Mouse (Mus musculus) embryonic facial prominence, embryonic 14.5 days (tissue): Measurements from ENCODE around the gene Aox1. TPM values are rescaled to one million over a fixed set of nuclear protein-coding genes. Genes with fewer than 3 reads are reported as not detected.
A peak's percentile ranks its signal among the peaks of the same experiment; 100 is the strongest.

Experiments used
- ATAC-seq: fragments of 200-750 bp; cut with Nextera tagmentation; 2 replicates; pipeline ENCODE4 v1.8.0; 2017; ENCODE audit warnings: low read depth, moderate number of reproducible peaks, moderate TSS enrichment
- DNase-seq: peaks from one replicate; pipeline ENCODE4 v3.0.0-alpha.2; 2015; ENCODE audit warnings: low spot score
- H3K27ac ChIP-seq: fragments of 300-500 bp; sonication (generic); replicated peaks from 2 replicates; pipeline ENCODE4 v1.5.1; 2014; ENCODE audit warnings: low read depth, mild to moderate bottlenecking, low read length, moderate library complexity
- H3K27me3 ChIP-seq: fragments of 300-500 bp; sonication (generic); replicated peaks from 2 replicates; pipeline ENCODE4 v1.6.1; 2014; ENCODE audit warnings: low read length; ENCODE audit not compliant: control insufficient read depth, insufficient read depth
- H3K36me3 ChIP-seq: fragments of 300-500 bp; sonication (generic); 2 replicates; pipeline ENCODE4 v1.6.1; 2014; ENCODE audit warnings: low read length, mixed read lengths; ENCODE audit not compliant: control insufficient read depth, insufficient read depth
- H3K4me1 ChIP-seq: fragments of 300-500 bp; sonication (generic); 2 replicates; pipeline ENCODE4 v1.6.1; 2014; ENCODE audit warnings: antibody characterized with exemption, low read length; ENCODE audit not compliant: control insufficient read depth, insufficient read depth
- H3K4me2 ChIP-seq: fragments of 300-500 bp; sonication (generic); 2 replicates; pipeline ENCODE4 v1.6.1; 2014; ENCODE audit warnings: low read depth, mild to moderate bottlenecking, low read length, moderate library complexity, mixed read lengths
- H3K4me3 ChIP-seq: fragments of 300-500 bp; sonication (generic); 2 replicates; pipeline ENCODE4 v1.5.1; 2014; ENCODE audit warnings: low read depth, mild to moderate bottlenecking, low read length
- H3K9ac ChIP-seq: fragments of 300-500 bp; sonication (generic); 2 replicates; pipeline ENCODE4 v1.6.1; 2014; ENCODE audit warnings: low read depth, mild to moderate bottlenecking, low read length, moderate library complexity, mixed read lengths
- H3K9me3 ChIP-seq: fragments of 300-500 bp; sonication (generic); 2 replicates; pipeline ENCODE4 v1.6.1; 2016; ENCODE audit warnings: low read length; ENCODE audit not compliant: control insufficient read depth
- WGBS: fragments of 180-500 bp; shearing (Covaris S2); extraction: QIAGEN DNeasy Blood & Tissue Kit; methylation state at CpG from one replicate; pipeline ENCODE4 v1.1.7; 2014; 5-methylcytosine and 5-hydroxymethylcytosine counted together
- polyA plus RNA-seq: library from polyadenylated mRNA; unstranded; fragments of >200 nt; fragmentation: Nextera tagmentation; extraction: Ambion mirVana; gene quantifications from 2 replicates; pipeline ENCODE4 v1.2.1, GENCODE M21; 2014

Gene Aox1
- polyA plus RNA-seq, 1 experiment from 2014 or later: 0.70 TPM

- Histone ChIP-seq H3K4me3 (no peak overlapping the region), H3K27ac (no peak overlapping the region), H3K9ac (no peak overlapping the region), H3K4me1 (no peaks in the 10 kb centered on the region), H3K36me3 (no peaks in the 10 kb centered on the region), H3K27me3 (no peaks in the 10 kb centered on the region), H3K4me2 (no peak overlapping the region), H3K9me3 (no peaks in the 10 kb centered on the region)
- ATAC-seq (no peak), DNase-seq (no peak)
- 87% methylated on average over 8 of the region's 8 CpGs for WGBS
Observed at GRCm38 (mm10) chr1:58124901-58125300, 95.2 kb downstream of the Aox1 start.

- no peak overlapping the region for H3K4me2 ChIP-seq
Observed at GRCm38 (mm10) chr1:58137891-58138290, 108.2 kb downstream of the Aox1 start.

DNA sequence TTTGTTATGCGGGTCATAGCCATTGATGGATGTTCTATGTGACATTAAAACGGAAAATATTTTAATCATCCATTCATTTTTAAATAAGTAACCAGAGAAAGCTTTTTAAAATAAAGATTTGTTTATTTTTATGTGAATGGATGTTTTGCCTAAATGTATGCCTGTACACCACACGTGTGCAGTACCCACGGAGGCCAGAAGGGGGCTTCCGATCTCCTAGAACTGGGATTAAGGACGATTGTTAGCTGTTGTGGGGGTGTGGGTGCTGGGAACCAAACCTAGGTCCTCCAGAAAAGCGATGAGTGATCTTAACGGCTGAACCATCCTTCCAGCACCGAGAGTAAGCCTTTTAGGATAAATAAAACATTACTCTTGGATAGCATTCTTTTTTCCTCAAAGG lies 109.3 kb downstream of the Aox1 start:
- no peaks in the 10 kb centered on the region for H3K36me3 ChIP-seq
- H3K4me2 ChIP-seq: no peak overlapping the region
- H3K27ac ChIP-seq: no peak overlapping the region
- no peaks in the 10 kb centered on the region for H3K9me3 ChIP-seq
- WGBS: 90% methylated on average over 9 of the region's 9 CpGs
- DNase-seq: no peak
- no peak overlapping the region for H3K9ac ChIP-seq
- no peaks in the 10 kb centered on the region for H3K4me1 ChIP-seq
- H3K4me3 ChIP-seq: no peak overlapping the region
- no peaks in the 10 kb centered on the region for H3K27me3 ChIP-seq
- no peak for ATAC-seq

More at GRCm38 (mm10) chr1:58137891-58138290, 108.2 kb downstream of the Aox1 start:
- H3K4me3 ChIP-seq: no peak overlapping the region
- ATAC-seq (no peak), DNase-seq (no peak)
- no peak overlapping the region for H3K27ac ChIP-seq
- no peak overlapping the region for H3K9ac ChIP-seq
- no peaks in the 10 kb centered on the region for H3K27me3 ChIP-seq
- no peaks in the 10 kb centered on the region for H3K4me1 ChIP-seq
- no peaks in the 10 kb centered on the region for H3K36me3 ChIP-seq
- no peaks in the 10 kb centered on the region for H3K9me3 ChIP-seq

DNA sequence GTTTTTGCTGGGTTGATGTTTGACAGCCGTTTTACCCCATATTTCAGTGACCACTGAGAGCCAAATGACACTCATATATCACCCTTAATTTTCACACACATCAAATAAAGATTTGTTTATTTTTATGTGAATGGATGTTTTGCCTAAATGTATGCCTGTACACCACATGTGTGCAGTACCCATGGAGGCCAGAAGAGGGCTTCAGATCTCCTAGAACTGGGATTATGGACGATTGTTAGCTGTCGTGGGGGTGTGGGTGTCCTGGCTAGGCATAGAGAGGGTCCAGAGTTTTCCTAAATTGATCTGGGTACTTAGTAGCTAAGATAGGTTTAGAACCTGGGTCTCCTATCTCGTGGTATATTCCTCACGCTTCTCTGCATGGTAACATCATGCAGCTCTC lies 110.9 kb downstream of the Aox1 start:
- no peaks in the 10 kb centered on the region for H3K27me3 ChIP-seq
- no peak overlapping the region for H3K4me2 ChIP-seq
- H3K4me1 ChIP-seq: no peaks in the 10 kb centered on the region
- H3K9ac ChIP-seq: no peak overlapping the region
- no peak overlapping the region for H3K27ac ChIP-seq
- H3K4me3 ChIP-seq: no peak overlapping the region
- WGBS: 86% methylated on average over 5 of the region's 5 CpGs
- H3K9me3 ChIP-seq: no peaks in the 10 kb centered on the region
- no peak for DNase-seq
- no peak for ATAC-seq
- no peaks in the 10 kb centered on the region for H3K36me3 ChIP-seq

- no peaks in the 10 kb centered on the region for H3K9me3 ChIP-seq
- H3K9ac ChIP-seq: no peak overlapping the region
- ATAC-seq: no peak
- H3K27ac ChIP-seq: no peak overlapping the region
- no peak overlapping the region for H3K4me3 ChIP-seq
- no peaks in the 10 kb centered on the region for H3K27me3 ChIP-seq
- H3K4me2 ChIP-seq: no peak overlapping the region
- 59% methylated on average over 10 of the region's 10 CpGs for WGBS
- no peaks in the 10 kb centered on the region for H3K36me3 ChIP-seq
- peak; percentile 70 for DNase-seq
- no peaks in the 10 kb centered on the region for H3K4me1 ChIP-seq
Observed at GRCm38 (mm10) chr1:58144384-58145069, 114.8 kb downstream of the Aox1 start.

GRCm38 (mm10) chr1:58146026-58146425 lies 116.3 kb downstream of the Aox1 start:
- H3K4me3 ChIP-seq: no peak overlapping the region
- H3K27me3 ChIP-seq: no peaks in the 10 kb centered on the region
- ATAC-seq (no peak), DNase-seq (no peak)
- no peaks in the 10 kb centered on the region for H3K4me1 ChIP-seq
- no peaks in the 10 kb centered on the region for H3K9me3 ChIP-seq
- H3K27ac ChIP-seq: no peak overlapping the region
- no peaks in the 10 kb centered on the region for H3K36me3 ChIP-seq
- 90% methylated on average over 8 of the region's 10 CpGs for WGBS
- H3K4me2 ChIP-seq: no peak overlapping the region
- no peak overlapping the region for H3K9ac ChIP-seq

GRCm38 (mm10) chr1:58147776-58148175 lies 118.0 kb downstream of the Aox1 start:
- H3K36me3 ChIP-seq: no peaks in the 10 kb centered on the region
- H3K9ac ChIP-seq: no peak overlapping the region
- H3K4me2 ChIP-seq: no peak overlapping the region
- WGBS: 73% methylated on average over 6 of the region's 6 CpGs
- no peaks in the 10 kb centered on the region for H3K27me3 ChIP-seq
- H3K27ac ChIP-seq: no peak overlapping the region
- no peak for DNase-seq
- no peak for ATAC-seq
- no peaks in the 10 kb centered on the region for H3K9me3 ChIP-seq
- H3K4me3 ChIP-seq: no peak overlapping the region
- no peaks in the 10 kb centered on the region for H3K4me1 ChIP-seq

- WGBS: 80% methylated on average over 8 of the region's 8 CpGs
Observed at GRCm38 (mm10) chr1:58152247-58152646, 122.5 kb downstream of the Aox1 start.

More at GRCm38 (mm10) chr1:58152247-58152646, 122.5 kb downstream of the Aox1 start:
- DNase-seq: no peak
- Histone ChIP-seq H3K36me3 (no peaks in the 10 kb centered on the region), H3K4me2 (no peak overlapping the region), H3K9me3 (no peaks in the 10 kb centered on the region), H3K4me1 (no peaks in the 10 kb centered on the region), H3K4me3 (no peak overlapping the region), H3K27me3 (no peaks in the 10 kb centered on the region), H3K27ac (no peak overlapping the region), H3K9ac (no peak overlapping the region)
- no peak for ATAC-seq
